Mouse (Mus musculus) kidney, postnatal 36 days (tissue): ENCODE measurements around the gene Sult6b2.

Experiments used
- DNase-seq, 2 experiments: peaks; one replicate each; pipeline ENCODE4 v3.0.0; 2021 to 2022; ENCODE audit warnings: mixed read lengths in 2 of 2

Sult6b2 gene

GRCm38 (mm10) chr6:142776935-142777334, 27.4 kb downstream of the Sult6b2 start:
- DNase-seq, result no peak

GRCm38 (mm10) chr6:142773566-142773965, 30.7 kb downstream of the Sult6b2 start:
- no peak for DNase-seq

GRCm38 (mm10) chr6:142771643-142772042, 32.7 kb downstream of the Sult6b2 start:
- no peak for DNase-seq

- DNase-seq, result peak; percentile 59 to 63
Observed at GRCm38 (mm10) chr6:142769896-142770295, 34.4 kb downstream of the Sult6b2 start.

GRCm38 (mm10) chr6:142767305-142767704, 37.0 kb downstream of the Sult6b2 start:
- no peak for DNase-seq

- DNase-seq, result no peak
Observed at GRCm38 (mm10) chr6:142764933-142765332, 39.4 kb downstream of the Sult6b2 start.

- no peak for DNase-seq
Observed at GRCm38 (mm10) chr6:142759633-142760032, 44.7 kb downstream of the Sult6b2 start.

- no peak for DNase-seq
Observed at GRCm38 (mm10) chr6:142758562-142758961, 45.7 kb downstream of the Sult6b2 start.

GRCm38 (mm10) chr6:142757976-142758375, 46.3 kb downstream of the Sult6b2 start:
- no peak for DNase-seq

- DNase-seq, result no peak
Observed at GRCm38 (mm10) chr6:142757334-142757965, 46.9 kb downstream of the Sult6b2 start.

GRCm38 (mm10) chr6:142756507-142757333, 47.6 kb downstream of the Sult6b2 start, which contains the start of gene Cmas:
Cmas (plus strand) TSS chr6:142756686.
- peak; percentile 92 to 96 for DNase-seq

- DNase-seq, result peak in 1 of 2 experiments; percentile 21
Observed at GRCm38 (mm10) chr6:142752331-142753246, 51.7 kb downstream of the Sult6b2 start.

GRCm38 (mm10) chr6:142751365-142751764, 52.9 kb downstream of the Sult6b2 start:
- no peak for DNase-seq

GRCm38 (mm10) chr6:142748057-142748708, 56.1 kb downstream of the Sult6b2 start:
- DNase-seq, result no peak

- no peak for DNase-seq
Observed at GRCm38 (mm10) chr6:142747165-142747564, 57.1 kb downstream of the Sult6b2 start.

GRCm38 (mm10) chr6:142746765-142747164, 57.5 kb downstream of the Sult6b2 start:
- no peak for DNase-seq

GRCm38 (mm10) chr6:142745484-142745883, 58.8 kb downstream of the Sult6b2 start:
- no peak for DNase-seq

GRCm38 (mm10) chr6:142743193-142743592, 61.1 kb downstream of the Sult6b2 start:
- DNase-seq, result no peak

- no peak for DNase-seq
Observed at GRCm38 (mm10) chr6:142741763-142742162, 62.5 kb downstream of the Sult6b2 start.

- DNase-seq, result peak in 1 of 2 experiments; percentile 31
Observed at GRCm38 (mm10) chr6:142738637-142739036, 65.7 kb downstream of the Sult6b2 start.

- DNase-seq, result no peak
Observed at GRCm38 (mm10) chr6:142738225-142738624, 66.1 kb downstream of the Sult6b2 start.

GRCm38 (mm10) chr6:142735302-142736005, 68.8 kb downstream of the Sult6b2 start:
- DNase-seq, result peak; percentile 42 to 43
